Mouse (Mus musculus) G1E (cell line): ENCODE measurements at regions not wholly inside any gene's neighbourhood (a gene's known extent, or its start where the extent isn't known, plus 50 kb on each side); places are given as distances from the start of the nearest gene placed in this dataset.

Experiments
- ATAC-seq: 2 replicates; pipeline ENCODE4 v1.8.0; 2016; ENCODE audit warnings: mild to moderate bottlenecking; ENCODE audit not compliant: insufficient number of reproducible peaks, poor library complexity, low FRiP score, severe bottlenecking; ENCODE audit errors: extremely low read depth
- DNase-seq: peaks from one replicate; pipeline ENCODE4 v3.0.0; 2012; ENCODE audit warnings: low spot score
- H3K27me3 ChIP-seq: 2 replicates; pipeline ENCODE4 v1.6.1; 2012; ENCODE audit warnings: mild to moderate bottlenecking, low read length, inconsistent platforms; ENCODE audit not compliant: insufficient read depth
- H3K36me3 ChIP-seq: replicated peaks from 2 replicates; pipeline ENCODE3; 2012; ENCODE audit warnings: mild to moderate bottlenecking, inconsistent platforms
- H3K4me1 ChIP-seq: 2 replicates; pipeline ENCODE4 v1.6.1; 2012; ENCODE audit warnings: low read depth, low read length, inconsistent platforms, mixed read lengths; ENCODE audit not compliant: insufficient read depth
- H3K4me3 ChIP-seq: 2 replicates; pipeline ENCODE4 v1.5.1; 2012; ENCODE audit warnings: low read depth, mild to moderate bottlenecking, inconsistent platforms, low read length, moderate library complexity, mixed read lengths
- H3K9me3 ChIP-seq: replicated peaks from 2 replicates; pipeline ENCODE4 v1.6.1; 2012; ENCODE audit warnings: inconsistent platforms
- CTCF ChIP-seq: IDR thresholded peaks from 2 replicates; pipeline ENCODE4 v1.5.1; 2012; ENCODE audit warnings: low read depth, low read length, inconsistent platforms, mixed read lengths
- GATA1 ChIP-seq: IDR thresholded peaks from 2 replicates; pipeline ENCODE4 v1.6.1; 2012; ENCODE audit warnings: borderline replicate concordance, low read length, inconsistent platforms, mixed read lengths
- GATA2 ChIP-seq: IDR thresholded peaks from 2 replicates; pipeline ENCODE4 v1.6.1; 2012; ENCODE audit warnings: low read depth, low read length, inconsistent platforms, borderline replicate concordance
- POLR2AphosphoS5 ChIP-seq: IDR thresholded peaks from 2 replicates; pipeline ENCODE4 v1.6.1; 2012; ENCODE audit warnings: low read depth, low read length, inconsistent platforms; ENCODE audit not compliant: insufficient replicate concordance
- TAL1 ChIP-seq: conservative IDR thresholded peaks from 2 replicates; pipeline ENCODE4 v1.6.1; 2012; ENCODE audit warnings: low read depth, low read length, inconsistent platforms, mixed read lengths

GRCm38 (mm10) chr10:105666959-105667358, 92.7 kb upstream of the Tmtc2 start:
- no peaks in the 10 kb centered on the region for H3K36me3 ChIP-seq
- no peaks in the 10 kb centered on the region for H3K9me3 ChIP-seq
- no peak overlapping the region for H3K4me3 ChIP-seq
- TF ChIP-seq TAL1 = no peak
- TF ChIP-seq GATA2 = no peak
- no peak for TF ChIP-seq GATA1
- TF ChIP-seq POLR2AphosphoS5 = no peak
- no peak for TF ChIP-seq CTCF
- H3K4me1 ChIP-seq = no peaks in the 10 kb centered on the region
- DNase-seq = no peak
- no peaks in the 10 kb centered on the region for H3K27me3 ChIP-seq
- ATAC-seq = no peak

DNA sequence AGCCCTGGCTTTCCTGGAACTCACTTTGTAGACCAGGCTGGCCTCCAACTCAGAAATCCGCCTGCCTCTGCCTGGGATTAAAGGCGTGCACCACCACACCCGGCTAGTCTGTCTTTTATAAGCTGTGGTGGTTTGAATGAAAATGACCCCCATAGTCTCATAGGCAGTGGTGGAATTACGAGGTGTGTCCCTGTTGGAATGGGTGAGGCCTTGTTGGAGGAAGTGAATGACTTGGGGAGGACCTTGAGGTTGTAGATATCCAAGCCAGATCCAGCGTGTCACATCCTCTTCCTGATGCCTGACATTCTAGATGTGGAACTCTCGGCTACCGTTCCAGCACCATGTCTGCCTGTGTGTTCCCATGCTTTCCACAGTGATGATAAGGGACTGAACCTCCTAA, 86.5 kb upstream of the Tmtc2 start:
- ATAC-seq (no peak), DNase-seq (no peak)
- H3K36me3 ChIP-seq = no peaks in the 10 kb centered on the region
- H3K4me1 ChIP-seq = no peaks in the 10 kb centered on the region; the same call in 1 of the 2 replicates
- H3K27me3 ChIP-seq = no peaks in the 10 kb centered on the region
- H3K4me3 ChIP-seq = no peak overlapping the region
- TF ChIP-seq GATA2 (no peak), POLR2AphosphoS5 (no peak), TAL1 (no peak), CTCF (no peak), GATA1 (no peak)
- no peaks in the 10 kb centered on the region for H3K9me3 ChIP-seq

- 0 out of 2 replicates have a peak, but pooled peaks cover 2% of the 10 kb centered on the region for H3K27me3 ChIP-seq
- ATAC-seq = no peak
- TF ChIP-seq POLR2AphosphoS5 (no peak), CTCF (no peak), GATA1 (no peak), TAL1 (no peak), GATA2 (no peak)
Observed at GRCm38 (mm10) chr10:105656788-105657187, 82.5 kb upstream of the Tmtc2 start.

DNA sequence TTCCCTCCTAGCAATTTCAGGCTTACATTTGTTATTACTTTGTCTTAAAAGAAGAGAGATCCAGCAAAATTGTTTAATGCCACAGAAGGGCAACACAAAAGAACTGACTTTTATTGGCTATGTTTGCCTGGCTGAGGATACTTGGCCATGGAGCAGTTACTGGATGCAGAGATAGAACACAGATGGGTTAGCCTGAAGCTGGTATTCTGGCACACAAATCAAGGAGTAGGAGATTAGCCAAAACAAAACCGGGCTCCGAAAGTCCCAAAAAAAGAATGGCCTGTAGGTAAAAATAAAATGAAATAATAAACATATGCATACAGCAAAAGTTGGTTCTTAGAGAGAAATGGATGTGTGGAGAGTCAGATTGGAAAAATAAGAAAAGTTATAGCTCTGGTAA, 78.2 kb upstream of the Tmtc2 start:
- Histone ChIP-seq H3K4me1 (no peaks in the 10 kb centered on the region), H3K9me3 (no peaks in the 10 kb centered on the region), H3K36me3 (no peaks in the 10 kb centered on the region), H3K27me3 (0 out of 2 replicates have a peak, but pooled peaks cover 2% of the 10 kb centered on the region), H3K4me3 (no peak overlapping the region)
- no peak for DNase-seq
- no peak for ATAC-seq
- TF ChIP-seq TAL1 = no peak
- TF ChIP-seq POLR2AphosphoS5 = no peak
- TF ChIP-seq CTCF = no peak
- no peak for TF ChIP-seq GATA1
- no peak for TF ChIP-seq GATA2

More at GRCm38 (mm10) chr10:105656788-105657187, 82.5 kb upstream of the Tmtc2 start:
- Histone ChIP-seq H3K4me1 (no peaks in the 10 kb centered on the region; the same call in 1 of the 2 replicates), H3K9me3 (no peaks in the 10 kb centered on the region), H3K4me3 (no peak overlapping the region), H3K36me3 (no peaks in the 10 kb centered on the region)
- DNase-seq = no peak

- H3K4me1 ChIP-seq = peaks cover 2% of the 10 kb centered on the region; the same call in 1 of the 2 replicates
- no peaks in the 10 kb centered on the region for H3K9me3 ChIP-seq
- TF ChIP-seq GATA2 = no peak
- no peak for TF ChIP-seq CTCF
- no peak overlapping the region for H3K4me3 ChIP-seq
- DNase-seq (no peak), ATAC-seq (no peak)
- no peaks in the 10 kb centered on the region for H3K27me3 ChIP-seq
- no peaks in the 10 kb centered on the region for H3K36me3 ChIP-seq
Observed at GRCm38 (mm10) chr10:105639011-105639451, 64.8 kb upstream of the Tmtc2 start.

DNA sequence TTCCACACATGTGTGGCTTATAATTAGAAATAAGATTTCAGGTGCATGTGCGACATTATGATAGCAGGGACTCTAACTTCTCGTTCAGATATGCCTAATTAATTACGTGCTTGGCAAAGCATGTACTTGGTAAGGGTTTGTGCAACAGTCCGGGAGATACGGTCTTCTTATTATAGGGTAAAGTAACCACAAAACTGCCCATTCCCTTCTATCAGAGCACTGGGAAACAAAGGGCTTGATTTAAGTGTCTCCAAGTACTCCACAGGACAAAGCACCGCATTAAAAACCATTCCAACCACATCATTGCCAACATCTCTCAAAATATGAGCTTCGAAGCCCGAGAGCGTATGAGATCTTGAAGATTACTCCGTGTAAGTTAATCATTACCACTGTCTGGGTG, 64.2 kb upstream of the Tmtc2 start:
- no peaks in the 10 kb centered on the region for H3K27me3 ChIP-seq
- ATAC-seq (0 out of 2 replicates have a peak, but pooled peaks have one; percentile 15), DNase-seq (no peak)
- TF ChIP-seq TAL1 (no peak), GATA1 (no peak), POLR2AphosphoS5 (no peak), CTCF (no peak), GATA2 (no peak)
- H3K4me3 ChIP-seq = no peak overlapping the region
- no peaks in the 10 kb centered on the region for H3K9me3 ChIP-seq
- peaks cover 2% of the 10 kb centered on the region; the same call in 1 of the 2 replicates for H3K4me1 ChIP-seq
- no peaks in the 10 kb centered on the region for H3K36me3 ChIP-seq

GRCm38 (mm10) chr10:105626842-105627241, 52.6 kb upstream of the Tmtc2 start:
- ATAC-seq = no peak
- H3K9me3 ChIP-seq = no peaks in the 10 kb centered on the region

More at GRCm38 (mm10) chr10:105626842-105627241, 52.6 kb upstream of the Tmtc2 start:
- no peak for DNase-seq
- no peaks in the 10 kb centered on the region for H3K4me1 ChIP-seq
- no peaks in the 10 kb centered on the region for H3K27me3 ChIP-seq
- TF ChIP-seq POLR2AphosphoS5 (no peak), TAL1 (no peak), GATA1 (no peak), CTCF (no peak), GATA2 (no peak)
- H3K36me3 ChIP-seq = no peaks in the 10 kb centered on the region
- no peak overlapping the region for H3K4me3 ChIP-seq
